Mouse (Mus musculus): ENCODE measurements around the gene Coro7.

GRCm38 (mm10) chr16:4658781-4659245, 20.8 kb downstream of the Coro7 start:
- no peak for TF ChIP-seq POLR2A (IDR thresholded peaks at IDR 0.05; ENCODE audit: borderline replicate concordance, extremely low read depth, low read depth, low read length)
- no peak for TF ChIP-seq CTCF (IDR thresholded peaks at IDR 0.05; ENCODE audit: insufficient read depth, low read length)
